Mouse (Mus musculus) CD4-positive, CD25-positive, alpha-beta regulatory T cell, adult 4 months (primary cell): ENCODE results near the gene Lexm. TPM values are rescaled to one million over a fixed set of nuclear protein-coding genes. Genes with fewer than 3 reads are reported as not detected.

Source experiments
- ATAC-seq: one replicate; pipeline ENCODE4 v1.8.0; 2017
- polyA plus RNA-seq, 2 experiments: library from polyadenylated mRNA; unstranded; fragments of 100-300 nt; shearing (Covaris generic); gene quantifications; one replicate each; pipeline ENCODE4 v1.2.1; 2017

The Lexm gene
- polyA plus RNA-seq, 2 experiments from 2014 or later, result 0.40 TPM; not detected in 1

- ATAC-seq, result no peak
Measured at GRCm38 (mm10) chr4:106624271-106624670, 7.2 kb upstream of the Lexm start.

DNA sequence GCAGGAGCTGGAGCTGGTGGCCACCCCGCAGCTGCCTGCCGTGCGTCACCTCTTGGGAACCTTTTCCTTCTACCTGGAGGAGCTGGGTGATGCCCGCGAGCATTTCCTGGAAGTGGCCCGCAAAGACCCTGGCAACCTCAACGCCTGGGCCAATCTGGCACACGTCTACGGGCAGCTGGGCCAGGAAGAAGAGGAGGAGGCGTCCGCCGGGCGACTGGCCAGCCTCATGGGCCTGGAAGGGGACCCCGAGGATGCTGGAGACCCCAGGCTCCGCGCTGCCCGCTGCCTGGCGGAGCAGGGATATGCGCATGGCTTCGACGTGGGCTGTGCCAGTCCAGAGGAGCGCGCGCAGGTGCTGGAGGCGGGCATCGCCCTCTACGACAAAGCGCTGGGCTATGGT is 5.7 kb upstream of the Lexm start:
- no peak for ATAC-seq

GRCm38 (mm10) chr4:106622030-106622493 is 5.0 kb upstream of the Lexm start, which contains the start of gene Ttc22:
TSS of gene Ttc22 (plus strand) at chr4:106622432.
- no peak for ATAC-seq

DNA sequence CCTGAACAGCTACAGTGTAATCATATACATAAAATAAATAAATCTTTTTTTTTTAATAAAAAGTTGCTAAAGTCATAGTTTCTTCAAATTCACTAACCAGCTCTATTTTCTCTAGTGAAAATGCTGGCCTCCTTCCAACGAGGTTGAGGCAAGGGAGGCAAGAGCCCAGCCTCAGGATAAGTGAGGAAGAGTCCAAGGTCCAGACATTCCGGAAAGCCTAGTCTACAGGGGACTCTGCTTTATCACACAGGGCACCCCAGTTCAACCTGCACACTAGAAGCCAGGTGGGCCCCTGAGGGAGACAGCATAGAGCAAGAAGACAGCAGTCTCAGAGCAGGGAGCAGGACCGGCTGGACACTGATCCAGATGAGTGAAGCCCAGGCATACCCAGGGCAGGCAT is 4.4 kb upstream of the Lexm start:
- ATAC-seq, result no peak

DNA sequence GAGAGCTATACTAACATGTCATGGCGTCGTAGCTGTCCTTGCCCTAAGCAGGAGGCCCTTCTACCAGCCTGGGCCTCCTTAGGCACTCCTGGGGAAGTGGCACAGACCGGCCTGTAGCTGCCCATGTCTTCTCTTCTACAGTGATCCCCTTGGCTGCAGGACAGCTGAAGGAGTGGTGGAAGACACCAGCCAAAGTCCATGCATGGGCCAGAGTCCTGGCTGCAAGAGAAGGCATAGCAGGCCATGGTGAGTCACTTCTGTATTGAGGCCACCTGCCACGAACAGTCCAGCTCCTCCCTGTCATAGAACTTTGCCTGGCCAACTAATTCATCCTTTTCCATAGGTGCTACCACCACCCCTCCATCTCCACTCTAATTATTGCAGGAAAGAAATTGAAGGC is 1.9 kb upstream of the Lexm start:
- ATAC-seq, result no peak

DNA sequence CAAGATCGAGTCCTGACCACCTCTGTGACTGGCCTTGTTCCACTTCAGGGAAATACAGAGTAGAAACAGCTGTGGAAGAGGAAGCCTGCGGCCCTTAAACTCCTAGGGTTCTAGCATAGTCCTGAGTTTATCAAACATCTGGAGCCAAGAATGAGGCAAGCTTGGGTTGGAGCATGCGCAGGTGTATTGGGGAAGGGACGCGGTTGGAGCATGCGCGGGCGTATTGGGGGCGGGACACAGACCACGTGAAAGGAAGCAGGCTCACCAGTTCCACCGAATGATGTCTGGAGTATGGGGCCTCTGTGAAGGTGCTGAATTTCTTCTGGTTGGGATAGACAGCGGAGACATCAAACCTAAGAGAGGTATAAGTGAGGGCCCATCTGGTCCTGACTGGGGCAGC is 1.4 kb downstream of the Lexm start:
- no peak for ATAC-seq

DNA sequence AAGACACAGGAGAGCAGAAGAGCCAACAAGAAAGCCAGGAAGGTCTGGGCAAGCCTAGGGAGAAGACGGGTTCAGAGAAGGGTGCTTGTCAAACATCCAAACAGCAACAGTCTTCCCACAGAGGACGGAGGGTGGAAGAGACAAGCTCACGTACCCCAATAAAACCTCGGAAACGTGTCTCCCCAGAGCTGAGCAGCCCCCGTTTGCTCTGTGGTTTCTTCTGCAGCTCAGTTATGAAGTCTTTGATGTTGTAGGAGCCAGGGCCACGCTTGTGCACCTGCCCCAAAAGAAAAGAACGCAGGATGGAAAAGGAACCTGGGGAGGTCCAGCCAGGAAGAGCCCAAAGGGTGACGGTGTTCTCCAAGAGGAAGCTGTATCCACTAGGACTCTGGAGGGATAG is 2.2 kb downstream of the Lexm start:
- ATAC-seq, result no peak

- ATAC-seq, result peak; percentile 54
Measured at GRCm38 (mm10) chr4:106614180-106614797, 2.8 kb downstream of the Lexm start.

DNA sequence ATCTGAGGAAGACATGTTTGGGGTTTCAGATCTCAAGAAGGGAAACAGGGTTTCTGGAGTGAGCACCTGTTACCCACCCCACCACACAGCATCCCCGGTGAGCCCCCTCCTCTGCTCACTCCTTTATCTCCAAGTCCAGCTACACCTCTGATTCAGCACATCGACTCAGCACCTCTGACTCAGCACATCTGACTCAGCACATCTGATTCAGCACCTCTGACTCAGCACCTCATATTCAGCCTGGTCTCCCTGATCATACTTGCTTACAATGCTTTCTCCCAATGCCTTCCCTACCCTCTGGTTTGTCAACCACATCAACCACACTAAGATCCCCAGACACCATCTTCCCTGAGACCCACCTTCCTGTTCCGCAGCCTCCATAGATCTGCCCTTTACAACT is 3.5 kb downstream of the Lexm start:
- ATAC-seq, result no peak

DNA sequence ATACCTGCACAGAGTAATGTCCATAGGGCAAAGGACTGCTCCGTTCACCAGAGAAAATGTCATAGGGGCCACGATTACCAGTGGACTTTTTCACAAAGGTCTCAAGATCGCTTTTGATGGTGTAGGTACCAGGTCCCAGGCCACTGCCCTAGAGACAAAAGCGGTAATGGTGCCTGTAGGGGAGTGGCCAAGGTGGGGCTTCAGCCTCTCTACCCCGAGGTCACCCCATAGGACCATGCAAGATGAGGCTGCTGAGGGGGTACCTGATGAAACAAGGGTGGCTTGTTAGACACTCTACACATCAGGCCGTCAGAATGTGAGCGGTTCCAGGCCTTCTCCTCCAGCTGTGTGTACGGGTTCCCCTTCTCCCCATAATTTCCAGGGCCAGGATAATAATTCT is 3.9 kb downstream of the Lexm start:
- no peak for ATAC-seq

GRCm38 (mm10) chr4:106607905-106608304 is 9.1 kb downstream of the Lexm start:
- ATAC-seq, result no peak

DNA sequence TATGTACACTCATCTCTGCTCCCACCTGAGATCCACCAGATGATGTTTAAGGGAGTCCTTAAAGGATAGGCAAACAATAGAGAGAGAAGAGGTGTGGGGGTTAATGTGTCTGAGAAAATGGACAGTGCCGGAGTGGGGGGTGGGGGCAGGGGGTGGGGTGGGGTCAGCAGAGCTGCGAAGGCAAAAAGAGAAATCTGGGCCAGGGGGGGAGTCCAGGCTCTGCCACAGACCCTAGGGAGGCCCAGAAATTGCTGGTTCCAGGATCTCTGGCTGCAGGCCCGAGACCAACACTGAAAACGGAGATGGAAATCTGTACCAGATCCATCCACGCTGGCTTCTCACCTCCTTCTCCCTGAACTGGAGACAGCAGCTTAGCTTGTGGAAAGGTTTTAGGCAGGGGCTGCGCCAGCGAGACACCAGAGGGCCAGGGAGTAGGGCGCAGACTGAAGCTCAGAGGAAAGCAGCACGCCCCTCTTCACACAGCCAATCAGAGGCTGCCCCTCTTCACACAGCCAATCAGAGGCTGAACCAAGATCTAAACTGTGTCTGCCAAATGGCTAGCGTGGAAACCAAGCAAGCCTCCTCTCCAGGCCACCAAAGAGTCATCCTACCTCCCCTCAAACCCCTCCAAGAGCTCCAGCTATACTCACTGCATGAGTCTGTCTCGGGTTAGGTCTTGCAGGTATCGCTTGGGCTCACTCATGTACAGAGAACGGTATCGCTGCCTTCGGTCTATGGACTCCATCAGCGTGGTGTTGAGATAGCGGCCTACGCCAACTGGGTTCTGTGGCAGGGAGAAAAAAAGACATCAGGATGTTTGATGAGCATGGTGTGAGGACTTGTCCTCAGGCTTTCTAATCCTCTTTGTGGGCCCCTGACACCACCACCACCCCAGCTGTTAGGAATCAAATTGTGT is 10.1 kb downstream of the Lexm start:
- ATAC-seq, result no peak

- no peak for ATAC-seq
Measured at GRCm38 (mm10) chr4:106600770-106601169, 16.3 kb downstream of the Lexm start.

- no peak for ATAC-seq
Measured at GRCm38 (mm10) chr4:106599415-106599814, 17.6 kb downstream of the Lexm start.

- no peak for ATAC-seq
Measured at GRCm38 (mm10) chr4:106597741-106598140, 19.3 kb downstream of the Lexm start.

GRCm38 (mm10) chr4:106597055-106597454 is 20.0 kb downstream of the Lexm start:
- no peak for ATAC-seq

GRCm38 (mm10) chr4:106596200-106596599 is 20.8 kb downstream of the Lexm start:
- ATAC-seq, result no peak

DNA sequence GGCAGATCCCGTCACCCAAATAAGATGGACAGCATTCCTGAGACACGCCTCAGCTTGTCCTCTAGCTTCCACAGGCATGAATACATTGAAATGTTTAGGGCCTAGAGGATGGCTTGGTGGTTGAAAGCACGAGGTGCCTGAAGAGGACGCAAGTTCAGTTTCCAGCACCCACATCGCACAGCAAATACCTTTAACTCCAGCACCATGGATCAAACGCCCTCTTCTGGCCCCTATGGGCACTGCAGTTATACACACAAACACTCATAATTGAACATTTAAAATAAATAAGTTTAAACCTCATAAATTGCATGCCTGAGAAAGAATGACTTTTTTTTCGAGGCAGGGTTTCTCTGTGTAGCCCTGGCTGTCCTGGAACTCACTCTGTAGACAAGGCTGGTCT is 23.4 kb downstream of the Lexm start:
- ATAC-seq, result no peak

DNA sequence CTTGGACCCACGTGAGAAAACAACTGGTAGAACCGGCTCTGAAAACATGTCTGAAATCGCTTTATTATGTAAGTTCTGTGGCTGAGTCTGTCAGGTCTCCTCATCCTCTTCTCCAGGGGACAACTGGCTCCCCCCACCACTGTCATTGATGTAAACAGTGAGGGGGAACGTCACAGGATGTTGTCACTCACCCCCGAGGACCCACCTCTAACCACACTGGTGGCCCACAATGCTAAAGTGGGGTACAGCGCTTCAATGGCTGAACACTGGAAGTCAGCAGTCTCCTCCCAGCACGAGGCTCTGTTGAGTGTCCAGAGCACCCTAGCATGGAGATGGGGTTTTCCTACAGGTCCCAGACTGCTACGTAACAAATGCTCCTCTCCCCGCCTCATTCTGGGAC is 26.2 kb downstream of the Lexm start:
- ATAC-seq, result no peak

DNA sequence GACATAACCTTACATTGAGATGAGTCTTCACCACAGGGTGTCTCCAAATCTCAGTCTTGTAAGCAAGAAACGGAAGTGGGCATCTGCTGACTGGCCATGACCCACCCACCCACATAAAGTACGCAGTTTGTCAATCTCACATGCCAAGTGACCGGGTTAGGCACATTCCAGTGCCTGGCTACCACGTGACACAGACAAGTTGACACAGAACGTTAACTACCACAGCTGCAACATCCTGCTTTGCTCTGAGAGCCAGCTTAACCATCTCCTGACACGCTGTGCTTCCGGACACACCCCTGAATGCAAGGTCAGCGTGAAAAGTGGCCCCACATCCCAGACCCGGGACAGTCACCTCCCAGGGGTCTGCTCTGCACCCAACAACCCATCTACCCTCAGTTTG is 26.9 kb downstream of the Lexm start:
- peak; percentile 80 for ATAC-seq

DNA sequence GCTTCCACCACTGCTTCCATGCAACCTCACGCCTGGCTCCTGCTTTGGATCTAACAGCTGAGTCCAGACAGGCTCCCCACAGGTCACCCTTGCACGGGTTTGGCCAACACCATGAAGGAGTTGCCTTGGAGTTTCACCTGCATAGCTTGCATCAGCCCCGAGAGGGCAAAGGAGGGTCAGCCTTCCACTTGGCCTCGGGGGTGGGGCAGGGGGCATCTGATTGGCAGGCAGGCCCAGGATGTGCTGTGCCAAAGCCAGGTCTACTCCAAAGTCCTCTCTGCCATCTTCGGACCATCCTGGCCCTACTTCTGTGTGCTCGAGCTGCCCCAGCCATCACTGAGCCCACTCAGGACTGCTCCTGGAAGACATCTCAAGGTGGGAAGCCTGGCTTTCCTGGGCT is 30.0 kb downstream of the Lexm start:
- no peak for ATAC-seq

- no peak for ATAC-seq
Measured at GRCm38 (mm10) chr4:106584665-106585064, 32.4 kb downstream of the Lexm start.

- no peak for ATAC-seq
Measured at GRCm38 (mm10) chr4:106582428-106583153, 34.5 kb downstream of the Lexm start.

GRCm38 (mm10) chr4:106581865-106582204 is 35.2 kb downstream of the Lexm start:
- ATAC-seq, result no peak
